Mouse (Mus musculus) MEL (cell line): ENCODE data around the gene Gclm.

Experiments used
- CTCF ChIP-seq, 3 experiments: IDR thresholded peaks in 2 of 3; conservative IDR thresholded peaks in 1 of 3; 2 replicates each; pipeline ENCODE4 v1.5.1; 2011 to 2012; ENCODE audit warnings: low read length in 3 of 3, low read depth in 2 of 3, mild to moderate bottlenecking in 2 of 3, improper control_type of control experiment in 1 of 3, inconsistent platforms in 1 of 3, mixed read lengths in 1 of 3, moderate library complexity in 1 of 3; ENCODE audit not compliant: control insufficient read depth in 1 of 3, insufficient read depth in 1 of 3, poor library complexity in 1 of 3, severe bottlenecking in 1 of 3
- GATA1 ChIP-seq: IDR thresholded peaks from 2 replicates; pipeline ENCODE4 v1.6.1; 2011; ENCODE audit warnings: low read depth, low read length, improper control_type of control experiment
- MAX ChIP-seq: IDR thresholded peaks from 2 replicates; pipeline ENCODE4 v1.6.1; 2011; ENCODE audit warnings: low read length, improper control_type of control experiment
- POLR2AphosphoS5 ChIP-seq: IDR thresholded peaks from 2 replicates; pipeline ENCODE4 v1.6.1; 2012; ENCODE audit warnings: low read depth, borderline replicate concordance, mild to moderate bottlenecking, inconsistent platforms, low read length, moderate library complexity, mixed read lengths
- SMC3 ChIP-seq: IDR thresholded peaks from 2 replicates; pipeline ENCODE4 v1.6.1; 2011; ENCODE audit warnings: low read depth, low read length, improper control_type of control experiment
- TCF12 ChIP-seq: IDR thresholded peaks from 2 replicates; pipeline ENCODE4 v1.6.1; 2014; ENCODE audit warnings: low read depth, mild to moderate bottlenecking, inconsistent platforms, low read length, improper control_type of control experiment, moderate library complexity
- ZC3H11A ChIP-seq: IDR thresholded peaks from 2 replicates; pipeline ENCODE4 v1.6.1; 2012; ENCODE audit warnings: low read depth, mild to moderate bottlenecking, inconsistent platforms, low read length, improper control_type of control experiment

- TF ChIP-seq CTCF (IDR thresholded peaks at IDR 0.05 in 2 of 3, conservative IDR thresholded peaks at IDR 0.05 in 1 of 3; ENCODE audit: control insufficient read depth in 1 of 3, insufficient read depth in 1 of 3, low read depth in 2 of 3, low read length in 3 of 3, poor library complexity in 1 of 3, severe bottlenecking in 1 of 3), result no peak
- no peak for TF ChIP-seq SMC3
- no peak for TF ChIP-seq MAX
- TF ChIP-seq GATA1, result no peak
- no peak for TF ChIP-seq TCF12
- TF ChIP-seq ZC3H11A, result no peak
- no peak for TF ChIP-seq POLR2AphosphoS5
Observed at GRCm38 (mm10) chr3:122208296-122209225, 36.8 kb upstream of the Gclm start.
